Mouse (Mus musculus): ENCODE measurements around the gene Dpf3.

DNA sequence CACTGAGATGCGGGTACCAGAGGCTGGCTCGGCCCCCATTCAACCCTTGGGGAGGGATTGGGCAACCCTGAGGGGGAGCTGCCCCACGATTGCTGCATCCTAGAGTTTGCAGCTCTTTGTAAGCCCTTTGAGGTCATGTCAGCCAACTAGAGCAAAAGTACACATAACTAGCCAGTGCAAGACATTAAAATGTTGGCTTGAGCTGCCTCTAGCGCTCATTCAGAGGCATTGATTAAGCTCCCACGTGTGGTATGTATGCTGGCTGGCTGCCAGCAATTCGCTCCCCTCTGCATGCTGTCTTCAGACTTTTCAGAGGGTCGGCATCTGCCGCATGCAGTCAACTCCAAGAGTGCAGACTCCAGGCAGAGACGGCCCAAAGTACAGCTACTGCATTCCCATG is 48.5 kb upstream of the Dpf3 start:
- TF ChIP-seq CTCF (IDR thresholded peaks at IDR 0.05; ENCODE audit: control insufficient read depth, insufficient read depth, insufficient replicate concordance, low read depth, low read length), result no peak
- no peak for TF ChIP-seq POLR2A (IDR thresholded peaks at IDR 0.05; ENCODE audit: control insufficient read depth, low read depth, low read length)

All from testis, adult 2 months (tissue).